Mouse (Mus musculus) cortical plate, adult 2 months (tissue): ENCODE results near the gene Ttc7. TPM values are rescaled to one million over a fixed set of nuclear protein-coding genes. Genes with fewer than 3 reads are reported as not detected.

Experiments
- H3K27ac ChIP-seq: fragments of 200-500 bp; 2 replicates; pipeline ENCODE4 v1.5.1; 2012; ENCODE audit warnings: low read length, control low read depth, inconsistent platforms; ENCODE audit not compliant: insufficient read depth
- H3K4me1 ChIP-seq: fragments of 200-500 bp; 2 replicates; pipeline ENCODE4 v1.6.1; 2011; ENCODE audit warnings: low read length; ENCODE audit not compliant: control insufficient read depth, insufficient read depth
- H3K4me3 ChIP-seq: fragments of 200-500 bp; 2 replicates; pipeline ENCODE4 v1.5.1; 2011; ENCODE audit warnings: mild to moderate bottlenecking, low read length, control low read depth; ENCODE audit not compliant: insufficient read depth
- CTCF ChIP-seq: fragments of 200-500 bp; IDR thresholded peaks from 2 replicates; pipeline ENCODE4 v1.5.1; 2011; ENCODE audit warnings: mild to moderate bottlenecking, control low read depth, low read length; ENCODE audit not compliant: insufficient read depth; ENCODE audit errors: extremely low read depth
- POLR2A ChIP-seq: fragments of 200-500 bp; IDR thresholded peaks from 2 replicates; pipeline ENCODE4 v1.6.1; 2011; ENCODE audit warnings: mild to moderate bottlenecking, low read length, control low read depth; ENCODE audit not compliant: insufficient read depth; ENCODE audit errors: extremely low read depth
- polyA plus RNA-seq: library from polyadenylated mRNA; depleted of rRNA; stranded (reverse); fragments of >200 nt; gene quantifications from 2 replicates; pipeline ENCODE4 v1.2.3, GENCODE M21; 2012

Ttc7 gene
- polyA plus RNA-seq, 1 experiment: 11.3 TPM

DNA sequence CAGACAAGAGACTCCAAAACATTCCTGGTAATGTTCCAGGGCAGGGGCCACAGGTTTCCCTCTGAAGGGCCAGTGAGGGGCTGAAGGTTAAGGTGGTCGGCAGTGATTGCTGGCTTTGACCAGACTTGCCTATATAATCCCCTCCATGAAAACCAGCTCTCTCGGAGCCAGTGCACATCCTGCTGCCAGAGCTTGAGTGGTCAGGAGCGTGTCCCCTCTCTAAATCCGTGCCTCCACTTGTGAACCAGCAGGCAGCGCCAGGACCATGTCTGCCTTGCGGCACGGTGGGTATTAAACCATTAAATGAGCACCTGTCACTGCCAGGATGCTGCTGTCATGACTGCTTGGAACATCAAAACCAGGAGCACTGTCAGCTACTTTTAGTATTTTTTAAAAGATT, 27.8 kb downstream of the Ttc7 start:
- no peaks in the 10 kb centered on the region for H3K4me1 ChIP-seq
- TF ChIP-seq POLR2A (no peak), CTCF (no peak)
- H3K27ac ChIP-seq: no peak overlapping the region
- H3K4me3 ChIP-seq: no peak overlapping the region

DNA sequence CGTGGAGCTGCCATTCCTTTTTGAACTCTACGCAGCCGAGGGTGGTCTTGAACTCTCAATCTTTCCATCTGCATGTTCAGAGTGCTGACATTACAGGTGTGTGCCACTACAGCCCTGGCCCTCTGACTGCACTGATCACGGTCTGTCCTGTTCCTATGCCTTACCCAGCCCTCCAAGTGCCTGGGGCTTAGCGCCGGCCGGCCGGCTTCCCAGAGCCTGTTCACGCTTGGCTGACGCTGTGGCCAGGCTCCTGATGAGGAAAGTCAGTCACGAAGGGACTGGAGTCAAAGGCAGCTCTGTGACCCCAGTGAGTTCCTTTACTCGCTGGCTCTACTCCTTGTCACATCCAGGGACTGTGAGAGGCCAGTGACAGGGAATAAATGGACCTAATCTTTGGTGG, 29.7 kb downstream of the Ttc7 start:
- TF ChIP-seq POLR2A (no peak), CTCF (no peak)
- H3K4me1 ChIP-seq: no peaks in the 10 kb centered on the region
- H3K4me3 ChIP-seq: no peak overlapping the region
- no peak overlapping the region for H3K27ac ChIP-seq

DNA sequence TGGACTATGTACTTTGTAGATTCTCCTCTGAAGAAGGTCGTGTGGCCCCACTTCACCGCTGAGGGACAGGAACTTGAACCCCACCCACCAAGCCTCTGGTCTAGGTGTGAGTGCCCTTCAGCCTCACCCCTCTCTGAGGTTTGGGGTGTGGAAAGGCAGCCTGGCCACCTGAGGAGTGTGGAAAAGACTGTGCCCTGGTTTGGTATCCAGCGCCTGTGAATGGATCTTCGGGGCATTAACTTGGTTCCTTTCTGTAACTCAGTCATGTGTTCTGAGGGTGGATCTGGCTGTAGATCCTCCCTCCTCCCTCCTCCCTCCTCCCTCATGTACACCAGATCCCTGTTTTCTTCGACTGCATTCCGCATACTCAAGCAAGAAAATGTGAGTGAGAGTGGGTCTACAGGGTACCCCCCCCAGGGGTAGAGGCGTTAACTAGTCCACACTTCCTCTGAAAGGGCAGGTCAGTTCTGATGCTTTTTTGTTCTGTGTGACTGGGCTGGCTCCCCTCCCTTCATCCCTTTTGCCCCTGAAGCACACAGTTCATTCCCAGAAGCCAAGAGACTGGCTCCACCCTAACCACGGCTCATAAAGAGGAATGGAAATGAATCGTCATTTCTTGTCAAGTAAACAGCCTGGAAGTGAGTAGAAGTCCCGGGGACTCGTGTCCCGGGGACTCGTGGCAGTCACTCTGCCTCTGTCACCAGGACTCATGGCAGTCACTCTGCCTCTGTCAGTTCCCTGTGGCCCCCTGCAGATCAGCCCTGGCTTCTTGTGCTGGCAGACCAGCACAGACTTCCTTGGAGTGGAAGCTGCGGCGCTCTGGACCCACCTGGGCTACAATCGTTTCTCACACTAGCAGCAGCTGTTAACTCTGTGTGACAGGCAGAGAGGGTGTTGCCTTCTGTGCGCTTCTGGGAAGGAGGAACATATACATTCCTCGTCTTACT, 30.5 kb downstream of the Ttc7 start:
- no peak for TF ChIP-seq CTCF
- no peak for TF ChIP-seq POLR2A
- Histone ChIP-seq H3K4me3 (no peak overlapping the region), H3K27ac (no peak overlapping the region), H3K4me1 (no peaks in the 10 kb centered on the region)

DNA sequence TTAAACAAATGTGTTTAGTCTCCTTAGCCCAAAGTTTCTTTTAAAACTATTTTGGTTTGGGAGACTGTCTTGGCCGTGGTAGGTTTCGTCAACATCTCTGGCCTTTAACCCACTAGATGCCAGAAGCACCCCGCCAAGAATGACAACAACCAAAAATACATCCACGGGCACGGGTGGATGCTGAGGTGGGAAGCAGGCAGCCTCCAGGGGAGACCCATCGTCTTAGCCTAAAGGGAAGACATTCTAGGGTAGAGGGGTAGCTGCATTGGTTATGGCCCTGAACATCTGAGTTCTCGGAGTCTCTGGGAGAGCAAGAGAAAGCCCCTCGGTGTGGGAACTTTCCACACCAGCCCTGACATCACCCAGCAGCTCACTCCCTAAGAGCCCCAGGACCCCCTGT, 31.4 kb downstream of the Ttc7 start:
- Histone ChIP-seq H3K4me1 (no peaks in the 10 kb centered on the region), H3K4me3 (no peak overlapping the region)
- TF ChIP-seq CTCF: no peak
- no peak for TF ChIP-seq POLR2A

DNA sequence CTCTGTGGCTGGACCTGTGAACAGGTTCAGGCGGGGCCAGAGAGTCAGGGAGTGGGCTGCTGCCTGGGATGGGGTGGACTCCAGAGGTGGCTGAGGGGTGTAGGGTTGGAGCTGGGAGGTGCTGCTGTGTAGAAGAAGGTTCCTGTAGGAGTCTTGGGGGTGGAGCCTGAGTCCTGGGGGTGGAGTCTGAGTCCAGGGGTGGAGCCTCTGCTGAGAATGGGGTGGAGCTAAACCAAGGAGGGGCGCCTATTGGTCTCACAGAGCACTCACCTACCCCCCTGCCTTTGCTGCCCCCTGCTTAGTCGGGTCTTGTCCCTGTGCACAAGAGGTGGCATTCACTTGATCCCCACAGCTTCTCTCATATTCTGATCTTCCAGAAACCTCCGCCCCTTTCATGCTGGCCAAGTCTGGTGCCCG, 31.9 kb downstream of the Ttc7 start:
- no peaks in the 10 kb centered on the region for H3K4me1 ChIP-seq
- H3K27ac ChIP-seq: no peak overlapping the region
- no peak for TF ChIP-seq POLR2A
- TF ChIP-seq CTCF: no peak
- H3K4me3 ChIP-seq: no peak overlapping the region

More for the DNA sequence above, 31.4 kb downstream of the Ttc7 start:
- H3K27ac ChIP-seq: no peak overlapping the region

DNA sequence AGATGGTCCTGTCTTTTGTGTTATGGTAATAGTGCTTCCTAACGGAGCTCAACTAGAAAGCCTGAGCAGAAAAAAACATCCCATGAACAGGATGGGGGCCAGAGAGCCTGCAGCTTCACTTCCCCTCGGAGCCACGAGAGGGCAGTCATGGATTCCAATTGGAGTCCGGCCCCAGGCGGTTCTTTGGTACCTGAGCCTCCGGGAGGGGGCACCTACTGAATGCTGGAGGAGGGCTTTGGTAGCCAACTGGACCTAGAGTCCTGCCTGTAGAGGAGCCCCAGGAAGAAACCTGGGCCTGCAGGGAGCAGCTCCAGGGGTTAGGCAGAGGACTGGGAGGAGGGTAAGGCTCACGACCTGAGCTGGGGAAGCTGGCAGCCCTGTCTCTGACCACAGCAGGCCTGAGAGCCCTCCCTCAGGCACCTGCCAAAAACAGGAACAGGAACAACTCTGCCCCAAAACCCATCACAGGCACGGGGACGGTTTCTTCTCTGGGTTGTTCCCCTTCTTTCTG, 32.4 kb downstream of the Ttc7 start:
- H3K27ac ChIP-seq: no peak overlapping the region
- no peaks in the 10 kb centered on the region for H3K4me1 ChIP-seq
- H3K4me3 ChIP-seq: no peak overlapping the region
- no peak for TF ChIP-seq POLR2A
- peak; percentile 86 for TF ChIP-seq CTCF

DNA sequence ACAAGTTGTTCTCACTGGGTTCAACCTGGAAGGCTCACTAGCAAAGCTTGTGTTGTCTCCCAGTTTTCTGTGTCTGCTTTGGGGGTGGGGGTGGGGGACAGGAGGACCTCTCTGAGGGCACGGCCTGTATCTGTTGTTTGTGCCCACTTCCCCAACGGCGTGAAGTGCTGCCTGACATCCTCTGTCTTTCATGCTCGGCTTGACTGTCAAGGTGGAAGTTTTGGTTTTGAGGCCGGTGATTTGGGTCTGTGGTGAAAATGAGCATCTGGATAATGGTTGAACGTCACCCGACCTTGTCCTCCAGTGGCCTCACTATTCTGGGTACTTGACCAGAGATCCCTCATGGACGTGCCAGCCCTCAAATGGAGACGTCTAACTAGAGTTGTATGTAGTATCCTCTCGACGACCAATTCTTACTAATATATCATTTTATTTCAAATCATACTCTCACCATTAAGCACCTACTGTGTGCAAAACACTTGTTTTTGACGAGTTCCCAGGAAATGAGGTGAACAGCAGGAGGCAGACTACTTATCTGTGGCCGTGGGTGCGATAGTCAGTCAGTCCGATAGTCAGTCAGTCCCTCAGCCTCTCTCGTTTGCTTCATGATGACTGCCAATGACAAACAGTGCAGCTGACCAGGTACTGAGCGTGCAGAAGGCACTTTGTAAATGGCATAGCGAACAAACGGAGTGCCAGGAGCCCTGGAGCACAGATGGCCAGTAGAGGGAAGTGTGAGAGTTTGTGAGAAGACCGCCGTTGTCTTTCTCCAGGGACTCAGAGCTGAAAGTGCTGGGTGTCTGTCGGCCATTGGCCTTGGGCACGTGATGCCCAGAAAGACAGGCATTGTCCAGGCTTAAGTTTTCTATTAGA, 33.4 kb downstream of the Ttc7 start:
- TF ChIP-seq POLR2A (no peak), CTCF (peak; percentile 27; the same call in 1 of the 2 replicates)
- Histone ChIP-seq H3K4me3 (no peak overlapping the region), H3K27ac (no peak overlapping the region)

DNA sequence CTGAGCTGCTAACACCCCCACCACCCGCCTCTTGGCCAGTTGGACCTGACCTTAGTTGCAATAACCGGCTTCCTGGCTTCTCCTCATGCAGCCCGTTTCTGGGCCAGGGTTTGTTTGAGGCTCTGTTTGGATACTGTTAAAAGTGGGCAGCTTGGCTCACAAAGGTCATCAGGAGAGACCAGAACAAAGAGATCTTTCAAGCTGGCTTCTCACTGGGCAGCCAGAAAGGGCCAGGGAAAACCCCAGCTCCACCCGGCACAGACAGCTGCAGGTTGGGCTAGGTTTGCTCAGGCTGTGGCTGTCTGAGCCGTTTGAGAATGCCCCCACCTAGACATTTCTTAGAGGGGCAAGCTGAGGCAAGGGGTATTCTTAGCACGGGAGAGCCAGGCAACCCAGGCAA, 34.6 kb downstream of the Ttc7 start:
- Histone ChIP-seq H3K4me1 (no peaks in the 10 kb centered on the region), H3K27ac (no peak overlapping the region), H3K4me3 (no peak overlapping the region)
- TF ChIP-seq POLR2A (no peak), CTCF (no peak)

More for the DNA sequence above, 33.4 kb downstream of the Ttc7 start:
- no peaks in the 10 kb centered on the region for H3K4me1 ChIP-seq

DNA sequence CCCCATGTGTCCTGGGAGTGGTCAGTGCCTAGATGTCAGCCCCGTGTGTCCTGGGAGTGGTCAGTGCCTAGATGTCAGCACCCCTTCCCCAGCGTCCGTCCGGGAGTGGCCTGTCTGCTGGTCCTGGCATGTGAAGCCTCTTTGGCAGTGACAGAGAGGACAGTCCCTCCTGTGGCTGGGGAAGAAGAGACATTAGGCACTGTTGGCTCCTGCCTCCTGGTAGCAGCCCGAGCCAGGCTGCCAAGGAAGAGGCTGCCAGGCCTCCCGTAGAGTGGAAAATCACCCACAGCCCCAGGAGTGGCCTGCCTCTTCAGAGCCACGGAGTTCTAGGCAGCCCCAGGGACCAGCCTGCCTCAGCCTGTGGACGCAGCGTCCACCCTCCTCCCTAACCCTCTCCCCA, 35.3 kb downstream of the Ttc7 start:
- Histone ChIP-seq H3K4me3 (no peak overlapping the region), H3K4me1 (peaks cover 1% of the 10 kb centered on the region; the same call in 1 of the 2 replicates), H3K27ac (no peak overlapping the region)
- TF ChIP-seq CTCF: no peak
- no peak for TF ChIP-seq POLR2A
